In genomic region chrX:93107930-93108567, GRCm38 (mm10) we compare ENCODE assay signal across 22 mouse cellular contexts.
DNase-seq lines count a peak whose midpoint lies in the region; ATAC-seq lines count a peak whose summit lies in the region.
"Had no signal": no experiment of that assay in that cellular context is flagged by ENCODE, and none has a peak within 500 bp of the region (broad histone marks: within the 10 kb centered on the region; RNA-seq: fewer than 3 reads in every experiment).

No protein-coding gene starts in this region.

- no peak overlapping the region for H3K9ac ChIP-seq in midbrain, embryonic 14.5 days (replicated peaks; ENCODE audit: low read length)
- H3K9ac ChIP-seq in midbrain, embryonic 11.5 days (ENCODE audit: low read length), result no peak overlapping the region
- H3K9ac ChIP-seq in forebrain, embryonic 13.5 days, result no peak overlapping the region
- H3K9ac ChIP-seq in forebrain, embryonic 16.5 days (replicated peaks; ENCODE audit: low read depth, low read length), result no peak overlapping the region
- H3K9ac ChIP-seq: embryonic facial prominence, embryonic 15.5 days; hindbrain, embryonic 12.5 days; hindbrain, embryonic 15.5 days had no signal

- no peaks in the 10 kb centered on the region for H3K9me3 ChIP-seq in midbrain, embryonic 14.5 days (ENCODE audit: control insufficient read depth, low read length)
- H3K9me3 ChIP-seq in midbrain, embryonic 11.5 days (ENCODE audit: control insufficient read depth, low read length), result no peaks in the 10 kb centered on the region
- no peaks in the 10 kb centered on the region for H3K9me3 ChIP-seq in forebrain, embryonic 13.5 days (replicated peaks)
- no peaks in the 10 kb centered on the region for H3K9me3 ChIP-seq in forebrain, embryonic 16.5 days (ENCODE audit: control insufficient read depth, low read length)
- H3K9me3 ChIP-seq: embryonic facial prominence, embryonic 15.5 days; hindbrain, embryonic 12.5 days; hindbrain, embryonic 15.5 days had no signal

- 53% methylated on average over 4 of the region's 4 CpGs for WGBS in midbrain, embryonic 14.5 days
- WGBS in midbrain, embryonic 11.5 days, result 57% methylated on average over 4 of the region's 4 CpGs
- 23% methylated on average over 4 of the region's 4 CpGs for whole genome bisulfite sequencing in forebrain, embryonic 13.5 days
- 10% methylated on average over 4 of the region's 4 CpGs for WGBS in forebrain, embryonic 16.5 days

- H3K36me3 ChIP-seq in midbrain, embryonic 14.5 days (ENCODE audit: control insufficient read depth, insufficient read depth, low read length), result no peaks in the 10 kb centered on the region
- no peaks in the 10 kb centered on the region for H3K36me3 ChIP-seq in midbrain, embryonic 11.5 days (ENCODE audit: control insufficient read depth, insufficient read depth, low read length)
- no peaks in the 10 kb centered on the region for H3K36me3 ChIP-seq in forebrain, embryonic 13.5 days (ENCODE audit: poor library complexity, severe bottlenecking)
- H3K36me3 ChIP-seq in forebrain, embryonic 16.5 days (ENCODE audit: control insufficient read depth, insufficient read depth), result no peaks in the 10 kb centered on the region
- H3K36me3 ChIP-seq: embryonic facial prominence, embryonic 15.5 days; hindbrain, embryonic 12.5 days; hindbrain, embryonic 15.5 days had no signal

- no peaks in the 10 kb centered on the region for H3K4me1 ChIP-seq in midbrain, embryonic 14.5 days (ENCODE audit: control insufficient read depth, insufficient read depth, low read length)
- no peaks in the 10 kb centered on the region for H3K4me1 ChIP-seq in midbrain, embryonic 11.5 days (ENCODE audit: control insufficient read depth, insufficient read depth, low read length)
- H3K4me1 ChIP-seq in forebrain, embryonic 13.5 days, result peaks cover 5% of the 10 kb centered on the region; the same call in 1 of the 2 replicates
- H3K4me1 ChIP-seq in forebrain, embryonic 16.5 days (replicated peaks; ENCODE audit: control insufficient read depth, insufficient read depth, low read length), result peaks cover 4% of the 10 kb centered on the region
- H3K4me1 ChIP-seq: embryonic facial prominence, embryonic 15.5 days; hindbrain, embryonic 12.5 days; hindbrain, embryonic 15.5 days had no signal

- H3K4me2 ChIP-seq in midbrain, embryonic 14.5 days (ENCODE audit: low read length), result no peak overlapping the region
- H3K4me2 ChIP-seq in midbrain, embryonic 11.5 days, result no peak overlapping the region
- no peak overlapping the region for H3K4me2 ChIP-seq in forebrain, embryonic 13.5 days
- H3K4me2 ChIP-seq in forebrain, embryonic 16.5 days (ENCODE audit: low read length), result no peak overlapping the region
- H3K4me2 ChIP-seq: embryonic facial prominence, embryonic 15.5 days; heart, embryonic 11.5 days; hindbrain, embryonic 12.5 days; hindbrain, embryonic 15.5 days had no signal

- no peak overlapping the region for H3K27ac ChIP-seq in midbrain, embryonic 14.5 days (replicated peaks; ENCODE audit: low read depth, low read length)
- H3K27ac ChIP-seq in midbrain, embryonic 11.5 days (ENCODE audit: low read depth, low read length), result no peak overlapping the region
- H3K27ac ChIP-seq in forebrain, embryonic 13.5 days, result peak overlapping the region; percentile 71
- H3K27ac ChIP-seq in forebrain, embryonic 16.5 days (ENCODE audit: low read length), result no peak overlapping the region; the same call in 1 of the 2 replicates
- H3K27ac ChIP-seq: embryonic facial prominence, embryonic 15.5 days; hindbrain, embryonic 12.5 days; hindbrain, embryonic 15.5 days had no signal

- H3K27me3 ChIP-seq in midbrain, embryonic 14.5 days (ENCODE audit: control insufficient read depth, insufficient read depth, low read length), result no peaks in the 10 kb centered on the region
- H3K27me3 ChIP-seq in midbrain, embryonic 11.5 days (ENCODE audit: control insufficient read depth, insufficient read depth, low read length), result no peaks in the 10 kb centered on the region
- no peaks in the 10 kb centered on the region for H3K27me3 ChIP-seq in forebrain, embryonic 13.5 days
- H3K27me3 ChIP-seq in forebrain, embryonic 16.5 days (replicated peaks; ENCODE audit: control insufficient read depth, insufficient read depth, low read length), result no peaks in the 10 kb centered on the region
- H3K27me3 ChIP-seq: embryonic facial prominence, embryonic 15.5 days; hindbrain, embryonic 12.5 days; hindbrain, embryonic 15.5 days had no signal

- peak; percentile 26 for DNase-seq in midbrain, embryonic 14.5 days
- DNase-seq in midbrain, embryonic 11.5 days (ENCODE audit: low spot score, missing footprints), result no peak
- DNase-seq in cerebellum, adult 9-11 months, result no peak
- no peak for DNase-seq in thymus, postnatal 4 days
- DNase-seq: adrenal gland, postnatal 10 days; adrenal gland, postnatal 36 days; cerebellum, adult 11 months; cerebellum, adult 2 months; cerebellum, postnatal 10 days; cerebellum, postnatal 36 days; embryo, embryonic 11 days; gastrocnemius, postnatal 10 days; gastrocnemius, postnatal 36 days; kidney, adult 2 months had no signal

- no peak for ATAC-seq in midbrain, embryonic 14.5 days (ENCODE audit: low FRiP score, low TSS enrichment)
- no peak for ATAC-seq in midbrain, embryonic 11.5 days (ENCODE audit: low FRiP score)
- ATAC-seq in forebrain, embryonic 13.5 days, result peak; percentile 68
- ATAC-seq in forebrain, embryonic 16.5 days, result peak; percentile 72
- ATAC-seq: CD4-positive, CD25-positive, alpha-beta regulatory T cell, adult 4 months; intestine, postnatal 0 days had no signal

- H3K4me3 ChIP-seq in midbrain, embryonic 14.5 days (replicated peaks; ENCODE audit: low read depth, low read length), result no peak overlapping the region
- no peak overlapping the region for H3K4me3 ChIP-seq in midbrain, embryonic 11.5 days (ENCODE audit: low read depth, low read length)
- H3K4me3 ChIP-seq in forebrain, embryonic 13.5 days, result no peak overlapping the region
- H3K4me3 ChIP-seq in forebrain, embryonic 16.5 days (replicated peaks; ENCODE audit: low read length), result no peak overlapping the region
- H3K4me3 ChIP-seq: embryonic facial prominence, embryonic 15.5 days; hindbrain, embryonic 12.5 days; hindbrain, embryonic 15.5 days had no signal

Comparison
In these comparisons a context has a peak if more than half of its experiments do, and no peak if none do; other contexts are left out.
1. ATAC-seq: peak in forebrain, embryonic 13.5 days (single experiment) and forebrain, embryonic 16.5 days (single experiment); none in midbrain, embryonic 14.5 days (single experiment) and midbrain, embryonic 11.5 days (single experiment).